Mouse (Mus musculus) CD4-positive helper T cell, adult 2 months (primary cell): ENCODE measurements around the gene Lect2.

Experiments
- DNase-seq: peaks from one replicate; pipeline ENCODE4 v3.0.0-alpha.2; 2012; ENCODE audit warnings: low read depth, missing footprints, low spot score

Lect2 gene

DNA sequence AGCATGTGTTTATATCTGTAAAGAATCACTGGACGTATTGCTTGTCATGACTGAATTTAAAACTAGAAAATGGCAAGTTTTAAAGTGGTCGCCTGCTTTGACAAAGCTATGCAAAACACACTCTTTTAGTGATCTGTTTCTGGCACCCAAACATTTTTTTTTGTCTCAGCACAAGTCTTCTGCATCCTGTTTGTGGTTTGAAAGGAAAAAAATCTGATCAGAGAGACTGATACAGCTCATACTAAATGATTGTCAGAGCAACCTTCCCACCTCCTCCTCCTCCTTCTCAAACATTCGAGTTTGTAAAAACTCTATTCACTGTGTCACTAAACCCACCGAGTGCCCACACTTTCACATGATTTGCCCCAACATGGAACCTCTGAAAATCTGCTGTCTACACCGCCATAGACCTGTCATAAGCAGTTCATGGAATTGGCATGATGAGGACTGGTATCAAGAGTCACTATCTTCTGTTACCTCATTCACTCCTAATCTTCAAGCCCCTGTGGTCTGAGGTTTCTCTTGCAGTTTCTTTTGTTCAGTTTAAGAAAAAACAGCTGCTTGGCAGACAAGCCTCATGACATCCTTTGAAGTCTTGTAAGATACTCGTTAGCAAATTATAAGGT lies 41.3 kb downstream of the Lect2 start:
- peak; percentile 86 for DNase-seq

DNA sequence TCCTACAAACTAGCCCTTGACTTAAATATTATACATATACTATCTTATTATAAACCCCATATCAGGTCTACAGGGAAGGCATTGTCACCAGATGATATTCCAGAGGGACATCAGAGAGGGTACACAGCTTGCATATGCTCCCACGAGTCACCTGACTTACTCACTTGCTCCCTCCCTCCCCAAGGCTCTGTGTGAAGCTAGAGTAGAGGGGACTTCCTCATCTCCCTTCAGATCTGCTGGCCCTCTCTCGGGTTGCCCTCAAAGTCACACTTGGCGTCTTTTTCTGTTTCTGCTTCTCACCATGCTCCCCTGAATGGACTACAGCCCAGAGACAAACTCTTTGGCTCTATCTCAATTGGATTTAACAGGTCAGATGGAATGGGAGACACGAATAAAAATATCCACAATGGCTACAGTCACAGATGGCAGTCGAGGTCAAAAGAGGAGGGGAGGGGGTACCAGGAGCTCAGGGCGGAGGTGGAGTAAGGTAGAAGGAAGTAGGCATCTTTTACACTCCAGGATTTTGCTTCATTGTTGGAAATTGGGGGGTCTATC lies 46.4 kb downstream of the Lect2 start:
- DNase-seq, result no peak

DNA sequence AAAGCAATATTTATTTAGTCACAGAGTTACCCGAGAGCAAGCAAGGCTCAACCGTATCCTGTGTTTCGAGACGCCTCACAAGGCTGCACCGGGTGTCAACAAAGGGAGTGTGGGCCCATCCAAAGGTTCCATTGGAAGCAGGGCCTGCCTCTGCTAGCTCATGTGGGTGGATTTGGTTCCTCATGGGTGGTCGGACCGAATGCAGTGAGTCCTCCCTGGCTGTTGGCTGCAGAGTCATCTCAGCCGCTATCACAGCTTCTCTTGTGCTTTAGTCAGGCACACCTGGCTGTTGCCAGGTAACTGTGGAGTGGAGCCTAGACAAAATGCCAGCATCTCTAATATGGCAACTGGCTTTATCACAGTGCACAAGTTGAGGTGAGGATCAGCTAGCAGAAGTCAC lies 47.7 kb downstream of the Lect2 start:
- DNase-seq, result no peak

DNA sequence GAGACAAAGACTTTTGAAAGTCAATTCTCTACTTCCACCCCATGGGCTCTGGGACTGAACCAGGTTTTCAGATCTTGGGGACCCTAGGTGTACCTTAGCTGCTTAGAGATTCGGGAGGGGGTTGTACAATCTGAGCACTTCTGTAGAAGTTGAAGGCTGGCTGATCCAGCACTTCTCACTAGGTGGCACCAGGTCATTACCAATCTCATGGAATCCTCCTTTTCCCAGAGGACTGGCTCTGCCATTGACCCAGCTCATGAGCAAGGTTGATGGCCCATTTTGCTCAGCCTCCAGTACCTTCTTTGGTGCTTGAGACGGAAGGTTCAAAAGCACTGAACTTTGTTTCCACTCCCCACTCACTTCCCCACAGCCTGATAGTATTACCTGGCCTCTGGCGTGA lies 48.2 kb downstream of the Lect2 start:
- no peak for DNase-seq

DNA sequence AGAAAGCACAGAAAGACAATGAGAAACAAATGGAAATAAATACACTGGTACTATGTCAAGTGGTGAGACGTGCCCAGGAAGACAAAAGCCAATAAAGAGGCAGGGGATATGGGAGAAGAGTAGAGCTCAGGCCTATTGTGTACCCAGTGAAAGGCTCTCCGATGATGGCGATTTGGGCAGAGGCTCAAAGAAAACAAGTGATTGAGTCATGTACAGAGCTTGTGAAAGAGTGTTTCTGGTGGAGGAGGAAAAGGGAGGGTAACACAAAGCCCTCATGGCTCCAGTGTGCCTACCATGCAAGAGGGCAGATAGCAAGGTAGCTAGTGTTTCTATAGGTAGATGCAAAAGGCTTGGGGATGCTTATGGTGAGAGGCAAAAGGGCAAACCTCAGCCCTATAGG lies 53.9 kb downstream of the Lect2 start:
- DNase-seq, result no peak
